Mouse (Mus musculus) kidney, adult 2 months (tissue): Measurements from ENCODE around the gene Cry1.

Experiments
- CTCF ChIP-seq: fragments of 200-500 bp; conservative IDR thresholded peaks from 2 replicates; pipeline ENCODE4 v1.5.1; 2011; ENCODE audit warnings: low read depth, mild to moderate bottlenecking, control low read depth, low read length, moderate library complexity, mixed read lengths; ENCODE audit not compliant: insufficient read depth, insufficient read length
- POLR2A ChIP-seq: fragments of 200-500 bp; IDR thresholded peaks from one replicate; pipeline ENCODE4 v1.6.1; 2011; ENCODE audit warnings: low read depth, low read length, control low read depth

- no peak for TF ChIP-seq CTCF
- TF ChIP-seq POLR2A, result no peak
These were observed 20.1 kb downstream of the Cry1 start for GRCm38 (mm10) chr10:85164791-85165190.
